Mouse (Mus musculus) left cerebral cortex, adult 8-10 months (tissue): Measurements from ENCODE around the gene Nle1. TPM values are rescaled to one million over a fixed set of nuclear protein-coding genes. Genes with fewer than 3 reads are reported as not detected.

Source experiments
- DNase-seq, 2 experiments: peaks; one replicate each; pipeline ENCODE4 v3.0.0; 2022; ENCODE audit warnings: low spot score in 2 of 2
- total RNA-seq, 4 experiments: library from RNA; stranded (reverse); gene quantifications; 2 replicates each; pipeline ENCODE4 v1.2.4; 2022

The Nle1 gene
- total RNA-seq, 4 experiments from 2014 or later = 28.0 to 40.9 (median 34.6) TPM

- peak in 1 of 2 experiments; percentile 50 for DNase-seq
Measured at GRCm38 (mm10) chr11:82914711-82915352, 6.6 kb upstream of the Nle1 start.

- DNase-seq = no peak
Measured at GRCm38 (mm10) chr11:82910679-82911389, 2.6 kb upstream of the Nle1 start.

GRCm38 (mm10) chr11:82910250-82910649 lies 2.0 kb upstream of the Nle1 start, which contains the start of gene Unc45b:
Unc45b (plus strand) TSS chr11:82910550.
- no peak for DNase-seq

- no peak for DNase-seq
Measured at GRCm38 (mm10) chr11:82908608-82908989, 388 bp upstream of the Nle1 start.

GRCm38 (mm10) chr11:82905816-82906215 lies 2.4 kb downstream of the Nle1 start:
- DNase-seq = no peak

- DNase-seq = no peak
Measured at GRCm38 (mm10) chr11:82904952-82905351, 3.3 kb downstream of the Nle1 start.

- DNase-seq = no peak
Measured at GRCm38 (mm10) chr11:82901606-82902310, 6.5 kb downstream of the Nle1 start.

- DNase-seq = no peak
Measured at GRCm38 (mm10) chr11:82899720-82900119, 8.5 kb downstream of the Nle1 start.

- no peak for DNase-seq
Measured at GRCm38 (mm10) chr11:82897478-82897877, 10.7 kb downstream of the Nle1 start.

- DNase-seq = no peak
Measured at GRCm38 (mm10) chr11:82891936-82892335, 16.3 kb downstream of the Nle1 start, which contains the start of gene Fndc8. Fndc8 (plus strand) TSS chr11:82892124.

GRCm38 (mm10) chr11:82890342-82890762 lies 17.9 kb downstream of the Nle1 start, which contains the start of gene Rad51d:
Rad51d (minus strand) TSS chr11:82890614.
- peak; percentile 87 for DNase-seq

GRCm38 (mm10) chr11:82889524-82890341 lies 18.5 kb downstream of the Nle1 start:
- no peak for DNase-seq

GRCm38 (mm10) chr11:82888491-82888946 lies 19.7 kb downstream of the Nle1 start:
- no peak for DNase-seq

- DNase-seq = no peak
Measured at GRCm38 (mm10) chr11:82886559-82886958, 21.7 kb downstream of the Nle1 start.

GRCm38 (mm10) chr11:82883180-82883579 lies 25.0 kb downstream of the Nle1 start:
- DNase-seq = no peak

- no peak for DNase-seq
Measured at GRCm38 (mm10) chr11:82877726-82878344, 30.4 kb downstream of the Nle1 start.

- DNase-seq = no peak
Measured at GRCm38 (mm10) chr11:82875631-82876030, 32.6 kb downstream of the Nle1 start.

- DNase-seq = no peak
Measured at GRCm38 (mm10) chr11:82874924-82875323, 33.3 kb downstream of the Nle1 start.

GRCm38 (mm10) chr11:82871031-82871446 lies 37.2 kb downstream of the Nle1 start, which contains the start of gene Rffl:
Rffl (minus strand) TSS chr11:82871210.
- DNase-seq = peak; percentile 79 to 85
